Mouse (Mus musculus): ENCODE data around the gene Masp2. TPM values are rescaled to one million over a fixed set of nuclear protein-coding genes. Genes with fewer than 3 reads are reported as not detected.

The Masp2 gene
- 0.16 TPM in 1 of 2 replicates, not detected in the other for polyA plus RNA-seq (2021; fragmentation: Nextera tagmentation)
- long read RNA-seq, experiment 1, result 0 reads
- long read RNA-seq, experiment 2, partial matches to known transcripts, result 0 of 1 reads
- long read RNA-seq, experiment 2, other reads (novel, unspliced or antisense), result 0 of 1 reads

GRCm38 (mm10) chr4:148602357-148603120 lies at the start of gene Masp2:
TSS of gene Masp2 (plus strand) at chr4:148602554.

GRCm38 (mm10) chr4:148558297-148559000 lies 43.9 kb upstream of the Masp2 start, which contains the start of gene Exosc10:
TSS of gene Exosc10 (plus strand) at chr4:148558429.

GRCm38 (mm10) chr4:148591171-148591630 lies 11.2 kb upstream of the Masp2 start, which contains the start of gene Srm:
TSS of gene Srm (plus strand) at chr4:148591503.

GRCm38 (mm10) chr4:148626623-148627185 lies 24.4 kb downstream of the Masp2 start, which contains the start of gene Tardbp:
TSS of gene Tardbp (minus strand) at chr4:148627019.

GRCm38 (mm10) chr4:148643291-148644156 lies 41.2 kb downstream of the Masp2 start, which contains the start of gene Gm572:
TSS of gene Gm572 (plus strand) at chr4:148643317.

Other genes starting within 250 kb of the Masp2 start
- gene Ubiad1, start 157.8 kb upstream of the Masp2 start, polyA plus RNA-seq (2021; fragmentation: Nextera tagmentation), result 4.0 and 6.8 TPM in 2 replicates
- 15.0 and 23.5 TPM in 2 replicates for gene Mtor, start 153.9 kb upstream of the Masp2 start, polyA plus RNA-seq (2021; fragmentation: Nextera tagmentation)
- 0.27 and 0.30 TPM in 2 replicates for gene Angptl7, start 102.1 kb upstream of the Masp2 start, polyA plus RNA-seq (2021; fragmentation: Nextera tagmentation)
- 27.5 and 31.5 TPM in 2 replicates for gene Exosc10, start 44.1 kb upstream of the Masp2 start, polyA plus RNA-seq (2021; fragmentation: Nextera tagmentation)
- 79.3 and 117 TPM in 2 replicates for gene Srm, start 11.1 kb upstream of the Masp2 start, polyA plus RNA-seq (2021; fragmentation: Nextera tagmentation)
- gene Tardbp, start 24.5 kb downstream of the Masp2 start, polyA plus RNA-seq (2021; fragmentation: Nextera tagmentation), result 30.8 and 46.6 TPM in 2 replicates
- gene Gm572, start 40.8 kb downstream of the Masp2 start, polyA plus RNA-seq (2021; fragmentation: Nextera tagmentation), result not detected in 2 replicates
- 0.39 and 2.1 TPM in 2 replicates for gene Casz1, start 201.9 kb downstream of the Masp2 start, polyA plus RNA-seq (2021; fragmentation: Nextera tagmentation)